13 mouse cellular contexts compared by ENCODE assay signal in genomic region chr4:134943758-134944538, GRCm38 (mm10). TPM values are rescaled to one million over a fixed set of nuclear protein-coding genes. Genes with fewer than 3 reads are reported as not detected.
DNase-seq lines count a peak whose midpoint lies in the region; ATAC-seq and TF ChIP-seq lines count a peak whose summit lies in the region.
"Had no signal": no experiment of that assay in that cellular context is flagged by ENCODE, and none has a peak within 500 bp of the region (broad histone marks: within the 10 kb centered on the region; RNA-seq: fewer than 3 reads in every experiment).

No protein-coding gene starts in this region.

- peaks cover 45% of the 10 kb centered on the region for H3K27me3 ChIP-seq in kidney, embryonic 15.5 days
- peaks cover 15% of the 10 kb centered on the region; the same call in 1 of the 2 replicates for H3K27me3 ChIP-seq in embryonic facial prominence, embryonic 14.5 days (replicated peaks; ENCODE audit: control insufficient read depth, insufficient read depth, low read length)
- 0 out of 2 replicates have a peak, but pooled peaks cover 8% of the 10 kb centered on the region for H3K27me3 ChIP-seq in limb, embryonic 14.5 days (ENCODE audit: control insufficient read depth, insufficient read depth, low read length)
- H3K27me3 ChIP-seq: stomach, embryonic 15.5 days had no signal

- no peak overlapping the region for H3K9ac ChIP-seq in kidney, embryonic 15.5 days
- peak overlapping the region; percentile 0; the same call in 1 of the 2 replicates for H3K9ac ChIP-seq in embryonic facial prominence, embryonic 14.5 days (ENCODE audit: low read depth, low read length)
- H3K9ac ChIP-seq in limb, embryonic 14.5 days (ENCODE audit: low read depth, low read length, severe bottlenecking) = 0 out of 2 replicates have a peak overlapping the region, but pooled peaks have one; percentile 16
- H3K9ac ChIP-seq: hindbrain, embryonic 15.5 days; liver, postnatal 0 days; stomach, embryonic 15.5 days had no signal

- no peak overlapping the region for H3K4me3 ChIP-seq in kidney, embryonic 15.5 days (replicated peaks)
- H3K4me3 ChIP-seq in embryonic facial prominence, embryonic 14.5 days (ENCODE audit: low read depth, low read length) = no peak overlapping the region
- H3K4me3 ChIP-seq in limb, embryonic 14.5 days (replicated peaks; ENCODE audit: low read length) = no peak overlapping the region
- H3K4me3 ChIP-seq: hindbrain, embryonic 15.5 days; left cerebral cortex, adult 2 months; stomach, embryonic 15.5 days had no signal

- DNase-seq in kidney, adult 8-10 months = no peak
- DNase-seq in MN1 (ENCODE audit: low spot score) = peak; percentile 59
- peak; percentile 82 for DNase-seq in embryonic facial prominence, embryonic 14.5 days (ENCODE audit: low spot score)
- DNase-seq in limb, embryonic 14.5 days (ENCODE audit: low spot score) = peak; percentile 38
- DNase-seq in c-Kit-positive CD71-positive TER-119-positive erythroid progenitor cells, embryonic 14.5 days (ENCODE audit: low spot score) = no peak
- DNase-seq in B cell, adult 2 months = no peak
- DNase-seq: cerebellum, postnatal 25 days; kidney, postnatal 14 days; liver, postnatal 0 days had no signal

- H3K36me3 ChIP-seq in kidney, embryonic 15.5 days = no peaks in the 10 kb centered on the region
- H3K36me3 ChIP-seq in embryonic facial prominence, embryonic 14.5 days (ENCODE audit: control insufficient read depth, insufficient read depth, low read length) = no peaks in the 10 kb centered on the region
- H3K36me3 ChIP-seq in limb, embryonic 14.5 days (ENCODE audit: control insufficient read depth, insufficient read depth, low read length) = no peaks in the 10 kb centered on the region
- H3K36me3 ChIP-seq: hindbrain, embryonic 15.5 days; stomach, embryonic 15.5 days had no signal

- WGBS in kidney, embryonic 15.5 days = 50% methylated on average over 27 of the region's 27 CpGs
- 33% methylated on average over 26 of the region's 27 CpGs for WGBS in embryonic facial prominence, embryonic 14.5 days
- 31% methylated on average over 27 of the region's 27 CpGs for WGBS in limb, embryonic 14.5 days

- no peak overlapping the region for H3K27ac ChIP-seq in kidney, embryonic 15.5 days
- no peak overlapping the region for H3K27ac ChIP-seq in embryonic facial prominence, embryonic 14.5 days (replicated peaks; ENCODE audit: low read depth, low read length)
- no peak overlapping the region for H3K27ac ChIP-seq in limb, embryonic 14.5 days (replicated peaks; ENCODE audit: low read depth, low read length)
- H3K27ac ChIP-seq: hindbrain, embryonic 15.5 days; left cerebral cortex, adult 2 months; stomach, embryonic 15.5 days had no signal

- no peaks in the 10 kb centered on the region for H3K9me3 ChIP-seq in kidney, embryonic 15.5 days (replicated peaks)
- H3K9me3 ChIP-seq in embryonic facial prominence, embryonic 14.5 days (ENCODE audit: control insufficient read depth, low read length) = no peaks in the 10 kb centered on the region
- no peaks in the 10 kb centered on the region for H3K9me3 ChIP-seq in limb, embryonic 14.5 days (ENCODE audit: control insufficient read depth, low read length)
- H3K9me3 ChIP-seq: hindbrain, embryonic 15.5 days; stomach, embryonic 15.5 days had no signal

- 0 out of 2 replicates have a peak, but pooled peaks have one; percentile 12 for ATAC-seq in kidney, embryonic 15.5 days (replicated peaks; ENCODE audit: low FRiP score)
- peak; percentile 59 for ATAC-seq in embryonic facial prominence, embryonic 14.5 days (ENCODE audit: low read depth)
- ATAC-seq in limb, embryonic 14.5 days (ENCODE audit: low FRiP score, low read depth) = peak; percentile 62; the same call in 1 of the 2 replicates
- ATAC-seq: liver, postnatal 0 days had no signal

- no peak for TF ChIP-seq POLR2A in limb, embryonic 14.5 days (IDR thresholded peaks at IDR 0.05; ENCODE audit: borderline replicate concordance, extremely low read depth, insufficient read depth, insufficient read length)

- peaks cover 21% of the 10 kb centered on the region for H3K4me1 ChIP-seq in kidney, embryonic 15.5 days
- H3K4me1 ChIP-seq in embryonic facial prominence, embryonic 14.5 days (ENCODE audit: control insufficient read depth, insufficient read depth, low read length) = peaks cover 9% of the 10 kb centered on the region; the same call in 1 of the 2 replicates
- H3K4me1 ChIP-seq in limb, embryonic 14.5 days (ENCODE audit: control insufficient read depth, insufficient read depth, low read length) = peaks cover 9% of the 10 kb centered on the region
- H3K4me1 ChIP-seq: stomach, embryonic 15.5 days had no signal

- no peak overlapping the region for H3K4me2 ChIP-seq in kidney, embryonic 15.5 days
- H3K4me2 ChIP-seq in embryonic facial prominence, embryonic 14.5 days (ENCODE audit: low read depth, low read length) = no peak overlapping the region
- H3K4me2 ChIP-seq in limb, embryonic 14.5 days (replicated peaks; ENCODE audit: low read depth, low read length, severe bottlenecking) = no peak overlapping the region
- H3K4me2 ChIP-seq: hindbrain, embryonic 15.5 days; stomach, embryonic 15.5 days had no signal

RNA-seq across cellular contexts. Expression of gene Syf2, which starts 13.2 kb away (rescaled TPM):
- 82.7 and 83.9 TPM in 2 replicates for polyA plus RNA-seq in kidney, embryonic 15.5 days (2015; fragmentation: Nextera tagmentation; extraction: Ambion mirVana)
- polyA plus RNA-seq in embryonic facial prominence, embryonic 14.5 days (2014; fragmentation: Nextera tagmentation; extraction: Ambion mirVana) = 59.7 and 60.0 TPM in 2 replicates
- polyA plus RNA-seq in limb, embryonic 14.5 days (2012; rRNA removed) = 41.4 and 64.5 TPM in 2 replicates
- 64.3 and 69.1 TPM in 2 replicates for polyA plus RNA-seq in limb, embryonic 14.5 days (2014; fragmentation: Nextera tagmentation; extraction: Ambion mirVana)

RNA-seq across cellular contexts. Expression of gene Rsrp1, which starts 20.6 kb away (rescaled TPM):
- polyA plus RNA-seq in kidney, embryonic 15.5 days (2015; fragmentation: Nextera tagmentation; extraction: Ambion mirVana) = 404 and 429 TPM in 2 replicates
- 349 and 369 TPM in 2 replicates for polyA plus RNA-seq in embryonic facial prominence, embryonic 14.5 days (2014; fragmentation: Nextera tagmentation; extraction: Ambion mirVana)
- 627 and 690 TPM in 2 replicates for polyA plus RNA-seq in limb, embryonic 14.5 days (2012; rRNA removed)
- 416 and 463 TPM in 2 replicates for polyA plus RNA-seq in limb, embryonic 14.5 days (2014; fragmentation: Nextera tagmentation; extraction: Ambion mirVana)

RNA-seq across cellular contexts. Expression of gene Tmem50a, which starts 29.1 kb away (rescaled TPM):
- 173 and 174 TPM in 2 replicates for polyA plus RNA-seq in kidney, embryonic 15.5 days (2015; fragmentation: Nextera tagmentation; extraction: Ambion mirVana)
- 140 and 144 TPM in 2 replicates for polyA plus RNA-seq in embryonic facial prominence, embryonic 14.5 days (2014; fragmentation: Nextera tagmentation; extraction: Ambion mirVana)
- polyA plus RNA-seq in limb, embryonic 14.5 days (2012; rRNA removed) = 119 and 131 TPM in 2 replicates
- polyA plus RNA-seq in limb, embryonic 14.5 days (2014; fragmentation: Nextera tagmentation; extraction: Ambion mirVana) = 166 TPM in 2 replicates

Comparison
In these comparisons a context has a peak if more than half of its experiments do, and no peak if none do; other contexts are left out.
1. ATAC-seq: peak in every context shown above with its lines; median percentile 62 in limb, embryonic 14.5 days; 59 in embryonic facial prominence, embryonic 14.5 days; 12 in kidney, embryonic 15.5 days.
2. DNase-seq: peak in MN1 (single experiment), embryonic facial prominence, embryonic 14.5 days (single experiment) and limb, embryonic 14.5 days (single experiment); none in kidney, adult 8-10 months (0 of 2), c-Kit-positive CD71-positive TER-119-positive erythroid progenitor cells, embryonic 14.5 days (single experiment) and B cell, adult 2 months (0 of 2).